Mouse (Mus musculus): ENCODE measurements at regions not wholly inside any gene's neighbourhood (a gene's known extent, or its start where the extent isn't known, plus 50 kb on each side); places are given as distances from the start of the nearest gene placed in this dataset.

DNA sequence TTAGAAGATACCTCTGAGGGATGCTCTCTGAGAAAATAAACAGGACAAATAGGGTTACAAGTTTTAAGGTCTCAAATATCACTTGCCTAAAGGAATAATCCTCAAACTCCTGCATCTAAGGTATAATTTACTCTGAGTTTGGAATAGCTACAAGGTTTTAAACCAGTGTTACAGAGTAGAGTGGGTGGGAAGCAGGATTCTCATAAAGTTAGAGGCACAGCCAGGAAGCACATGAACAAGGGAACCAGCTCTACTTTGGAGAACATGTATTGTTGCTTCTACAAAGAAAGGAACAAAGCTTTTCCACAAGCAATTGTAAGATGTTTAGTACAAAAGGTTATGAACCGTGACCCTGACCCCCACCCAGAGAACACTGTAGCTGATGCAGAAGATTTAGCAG is 150.1 kb downstream of the 4930444P10Rik start:
- TF ChIP-seq POLR2A (IDR thresholded peaks at IDR 0.05; ENCODE audit: borderline replicate concordance, extremely low read depth, low read depth, low read length): no peak
- TF ChIP-seq CTCF (IDR thresholded peaks at IDR 0.05; ENCODE audit: insufficient read depth, low read length): no peak
